Mouse (Mus musculus): ENCODE data around the gene Gm2026.
"Not testable (repeated sequence)": the region's sequence is repeated elsewhere in the genome, so short reads cannot be mapped to it uniquely, and the experiment has no call there.

Gene Gm2026

DNA sequence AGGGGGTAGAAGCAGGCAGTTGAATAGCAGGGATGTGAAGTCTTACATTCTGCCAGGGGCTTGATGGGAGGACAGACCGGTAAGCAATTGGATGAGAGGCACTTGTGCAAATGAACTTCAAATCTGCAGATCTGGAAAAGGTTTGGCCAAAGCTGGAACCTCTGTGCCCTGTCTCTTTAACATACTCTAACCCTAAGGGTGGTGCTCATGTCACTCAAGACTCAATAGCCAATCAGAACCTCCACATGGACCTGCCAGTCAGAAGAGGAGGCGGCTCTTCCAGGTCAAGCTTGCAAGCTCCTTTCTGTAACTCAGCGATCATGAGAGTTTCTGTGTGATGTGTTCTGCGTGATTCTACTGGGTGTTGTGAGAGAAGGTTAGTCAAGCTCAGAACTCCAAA is at the start of gene Gm2026:
Gm2026 (plus strand) TSS at position 301 of the 400 bp plus-strand sequence.
- DNase-seq: not testable (repeated sequence)

DNA sequence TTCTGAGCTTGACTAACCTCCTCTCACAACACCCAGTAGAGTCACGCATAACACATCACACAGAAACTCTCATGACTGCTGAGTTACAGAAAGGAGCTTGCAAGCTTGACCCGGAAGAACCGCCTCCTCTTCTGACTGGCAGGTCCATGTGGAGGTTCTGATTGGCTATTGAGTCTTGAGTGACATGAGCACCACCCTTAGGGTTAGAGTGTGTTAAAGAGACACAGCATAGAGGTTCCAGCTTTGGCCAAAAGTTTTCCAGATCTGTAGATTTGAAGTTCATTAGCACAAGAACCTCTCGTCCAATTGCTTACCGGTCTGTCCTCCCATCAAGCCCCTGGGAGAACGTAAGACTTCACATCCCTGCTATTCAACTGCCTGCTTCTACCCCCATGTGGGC is 34.1 kb upstream of the Gm2026 start, which contains the start of gene Zfp966:
Zfp966 (minus strand) TSS at position 101 of the 400 bp plus-strand sequence.
- DNase-seq: not testable (repeated sequence)

All from cerebellum, adult 8-10 months (tissue).